Mouse (Mus musculus) stomach, postnatal 0 days (tissue): Measurements from ENCODE around the gene Klk13. TPM values are rescaled to one million over a fixed set of nuclear protein-coding genes. Genes with fewer than 3 reads are reported as not detected.
A peak's percentile ranks its signal among the peaks of the same experiment; 100 is the strongest.

Experiments
- ATAC-seq: fragments of 200-750 bp; cut with Nextera tagmentation; 2 replicates; pipeline ENCODE4 v1.8.0; 2017; ENCODE audit not compliant: low FRiP score, low TSS enrichment
- DNase-seq: peaks from one replicate; pipeline ENCODE4 v3.0.0-alpha.2; 2016; ENCODE audit warnings: low spot score
- H3K27ac ChIP-seq: fragments of 300-500 bp; sonication (generic); replicated peaks from 2 replicates; pipeline ENCODE4 v1.5.1; 2014; ENCODE audit warnings: mild to moderate bottlenecking, control low read depth
- H3K27me3 ChIP-seq: fragments of 300-500 bp; sonication (generic); 2 replicates; pipeline ENCODE4 v1.6.1; 2014; ENCODE audit warnings: low read length; ENCODE audit not compliant: control insufficient read depth, insufficient read depth
- H3K36me3 ChIP-seq: fragments of 300-500 bp; sonication (generic); 2 replicates; pipeline ENCODE4 v1.6.1; 2014; ENCODE audit warnings: low read length, mixed read lengths; ENCODE audit not compliant: control insufficient read depth, insufficient read depth
- H3K4me1 ChIP-seq: fragments of 300-500 bp; sonication (generic); replicated peaks from 2 replicates; pipeline ENCODE4 v1.6.1; 2014; ENCODE audit warnings: antibody characterized with exemption; ENCODE audit not compliant: control insufficient read depth, insufficient read depth
- H3K4me2 ChIP-seq: fragments of 300-500 bp; sonication (generic); replicated peaks from 2 replicates; pipeline ENCODE4 v1.6.1; 2014; ENCODE audit warnings: low read depth, mild to moderate bottlenecking, control low read depth, moderate library complexity
- H3K4me3 ChIP-seq: fragments of 300-500 bp; sonication (generic); 2 replicates; pipeline ENCODE4 v1.5.1; 2014; ENCODE audit warnings: low read depth, low read length, control low read depth
- H3K9ac ChIP-seq: fragments of 300-500 bp; sonication (generic); 2 replicates; pipeline ENCODE4 v1.6.1; 2014; ENCODE audit warnings: mild to moderate bottlenecking, low read length, control low read depth, mixed read lengths
- H3K9me3 ChIP-seq: fragments of 300-500 bp; sonication (generic); 2 replicates; pipeline ENCODE4 v1.6.1; 2016; ENCODE audit warnings: low read length; ENCODE audit not compliant: control insufficient read depth
- CTCF ChIP-seq: IDR thresholded peaks from 2 replicates; pipeline ENCODE4 v1.5.1; 2016; ENCODE audit warnings: antibody characterized with exemption, low read depth, mild to moderate bottlenecking, moderate library complexity
- EP300 ChIP-seq: optimal IDR thresholded peaks from 2 replicates; pipeline ENCODE3; 2016; ENCODE audit warnings: antibody characterized with exemption
- WGBS: fragments of 180-500 bp; shearing (Covaris S2); extraction: QIAGEN DNeasy Blood & Tissue Kit; methylation state at CpG from one replicate; pipeline ENCODE4 v1.1.7; 2014; 5-methylcytosine and 5-hydroxymethylcytosine counted together
- polyA plus RNA-seq: library from polyadenylated mRNA; unstranded; fragments of >200 nt; fragmentation: Nextera tagmentation; extraction: Ambion mirVana; gene quantifications from 2 replicates; pipeline ENCODE4 v1.2.1, GENCODE M21; 2015

Gene Klk13
- polyA plus RNA-seq, 1 experiment from 2014 or later = 84.7 TPM

- Histone ChIP-seq H3K36me3 (no peaks in the 10 kb centered on the region), H3K4me2 (no peak within 1 kb of the TSS), H3K4me1 (no peaks in the 10 kb centered on the region), H3K9ac (no peak within 1 kb of the TSS), H3K9me3 (no peaks in the 10 kb centered on the region), H3K27ac (no peak within 1 kb of the TSS), H3K27me3 (no peaks in the 10 kb centered on the region), H3K4me3 (no peak within 1 kb of the TSS)
- TF ChIP-seq CTCF (no peak), EP300 (no peak)
- ATAC-seq = no peak
- DNase-seq = no peak
These were observed 22.2 kb upstream of the Klk13 start, which contains the start of gene Klk14 for GRCm38 (mm10) chr7:43690118-43690517. TSS of gene Klk14 (plus strand) at chr7:43690418.

DNA sequence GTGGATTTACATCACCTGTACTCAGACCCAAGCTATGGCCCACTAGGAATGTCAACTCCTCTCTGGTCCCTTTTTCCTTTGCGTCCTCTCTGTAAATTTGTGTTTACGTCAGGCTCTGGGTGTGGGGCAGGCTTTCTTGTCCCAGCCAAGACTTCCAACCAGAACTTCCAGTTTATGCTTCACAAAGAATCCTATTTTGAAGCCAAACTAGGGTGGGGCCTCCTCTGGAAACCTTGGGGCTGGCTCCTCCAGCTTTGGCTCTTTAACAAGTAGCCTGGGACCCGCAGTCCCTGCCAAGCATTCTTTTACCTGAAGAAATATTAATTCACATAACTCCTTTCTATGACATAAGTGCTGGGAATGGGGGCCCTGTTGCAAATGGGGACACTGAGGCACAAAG, 2.3 kb upstream of the Klk13 start:
- WGBS = 47% methylated on average over 3 of the region's 3 CpGs
- H3K4me3 ChIP-seq = no peak overlapping the region
- no peak overlapping the region for H3K4me2 ChIP-seq
- H3K36me3 ChIP-seq = no peaks in the 10 kb centered on the region
- TF ChIP-seq CTCF (no peak), EP300 (peak; percentile 41)
- ATAC-seq (no peak), DNase-seq (no peak)
- peak overlapping the region; percentile 74 for H3K27ac ChIP-seq
- no peaks in the 10 kb centered on the region for H3K27me3 ChIP-seq
- no peaks in the 10 kb centered on the region for H3K9me3 ChIP-seq
- no peaks in the 10 kb centered on the region for H3K4me1 ChIP-seq
- H3K9ac ChIP-seq = no peak overlapping the region

DNA sequence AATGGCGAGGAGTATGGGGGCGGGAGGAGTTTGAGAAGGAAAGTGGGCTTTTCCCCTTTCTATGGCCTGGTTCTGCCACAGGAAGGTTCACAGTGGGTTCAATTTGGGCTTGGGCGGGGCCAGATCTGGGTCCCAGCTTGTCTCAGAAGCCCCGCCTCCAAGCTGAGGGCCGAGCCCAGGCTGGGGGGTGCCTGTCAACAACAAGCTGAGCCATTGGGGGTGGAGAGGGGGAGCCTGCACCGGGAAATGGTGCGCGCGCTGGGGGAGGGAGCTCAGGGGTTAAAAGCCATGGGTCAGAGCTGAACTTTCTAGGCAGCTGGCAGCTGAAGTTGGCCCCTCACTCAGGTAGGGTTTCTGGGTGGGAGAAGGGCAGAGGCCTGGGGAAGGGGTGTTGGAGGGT, 550 bp downstream of the Klk13 start:
- H3K27me3 ChIP-seq = no peaks in the 10 kb centered on the region
- ATAC-seq (no peak), DNase-seq (no peak)
- 11% methylated on average over 9 of the region's 9 CpGs for WGBS
- no peaks in the 10 kb centered on the region for H3K36me3 ChIP-seq
- no peak overlapping the region for H3K9ac ChIP-seq
- H3K9me3 ChIP-seq = no peaks in the 10 kb centered on the region
- no peak for TF ChIP-seq CTCF
- peak overlapping the region; percentile 25; the same call in 1 of the 2 replicates for H3K4me2 ChIP-seq
- H3K4me1 ChIP-seq = no peaks in the 10 kb centered on the region
- H3K4me3 ChIP-seq = peak overlapping the region; percentile 10; the same call in 1 of the 2 replicates
- peak overlapping the region; percentile 45 for H3K27ac ChIP-seq

GRCm38 (mm10) chr7:43713741-43714351, 1.5 kb downstream of the Klk13 start:
- WGBS = 12% methylated on average over 17 of the region's 19 CpGs
- H3K36me3 ChIP-seq = no peaks in the 10 kb centered on the region
- no peak overlapping the region for H3K9ac ChIP-seq
- H3K4me2 ChIP-seq = 0 out of 2 replicates have a peak overlapping the region, but pooled peaks have one; percentile 20
- H3K4me3 ChIP-seq = no peak overlapping the region
- TF ChIP-seq CTCF = no peak
- TF ChIP-seq EP300 = no peak
- H3K27me3 ChIP-seq = no peaks in the 10 kb centered on the region
- no peaks in the 10 kb centered on the region for H3K9me3 ChIP-seq
- H3K4me1 ChIP-seq = no peaks in the 10 kb centered on the region
- H3K27ac ChIP-seq = peak overlapping the region; percentile 45; the same call in 1 of the 2 replicates
- no peak for DNase-seq
- no peak for ATAC-seq

GRCm38 (mm10) chr7:43747788-43748187, 35.4 kb downstream of the Klk13 start:
- H3K4me1 ChIP-seq = no peaks in the 10 kb centered on the region
- no peaks in the 10 kb centered on the region for H3K27me3 ChIP-seq
- 50% methylated on average over 1 of the region's 1 CpGs for WGBS
- TF ChIP-seq EP300 (no peak), CTCF (no peak)
- no peak for ATAC-seq
- no peaks in the 10 kb centered on the region for H3K36me3 ChIP-seq
- no peak overlapping the region for H3K4me2 ChIP-seq
- H3K4me3 ChIP-seq = no peak overlapping the region
- no peak for DNase-seq
- no peak overlapping the region for H3K9ac ChIP-seq
- peak overlapping the region; percentile 13; the same call in 1 of the 2 replicates for H3K27ac ChIP-seq
- no peaks in the 10 kb centered on the region for H3K9me3 ChIP-seq

GRCm38 (mm10) chr7:43752806-43753205, 40.4 kb downstream of the Klk13 start:
- Histone ChIP-seq H3K4me1 (no peaks in the 10 kb centered on the region), H3K27me3 (no peaks in the 10 kb centered on the region), H3K4me3 (no peak overlapping the region), H3K9me3 (no peaks in the 10 kb centered on the region), H3K36me3 (no peaks in the 10 kb centered on the region), H3K27ac (no peak overlapping the region), H3K9ac (no peak overlapping the region), H3K4me2 (no peak overlapping the region)
- ATAC-seq (no peak), DNase-seq (no peak)
- TF ChIP-seq CTCF (no peak), EP300 (no peak)
- WGBS = 65% methylated on average over 2 of the region's 2 CpGs
